Mouse (Mus musculus) liver, embryonic 14.5 days (tissue): Measurements from ENCODE around the gene Rab7.

ENCODE experiments used
- CTCF ChIP-seq: IDR thresholded peaks from 2 replicates; pipeline ENCODE4 v1.5.1; 2016; ENCODE audit warnings: antibody characterized with exemption, low read depth, control low read depth
- EP300 ChIP-seq: IDR thresholded peaks from 2 replicates; pipeline ENCODE4 v1.6.1; 2016; ENCODE audit warnings: antibody characterized with exemption, low read depth

GRCm38 (mm10) chr6:88019154-88019553, 25.9 kb downstream of the Rab7 start:
- no peak for TF ChIP-seq EP300
- no peak for TF ChIP-seq CTCF
